Comparison of ENCODE assay signal across 8 mouse cellular contexts in the genomic region with DNA sequence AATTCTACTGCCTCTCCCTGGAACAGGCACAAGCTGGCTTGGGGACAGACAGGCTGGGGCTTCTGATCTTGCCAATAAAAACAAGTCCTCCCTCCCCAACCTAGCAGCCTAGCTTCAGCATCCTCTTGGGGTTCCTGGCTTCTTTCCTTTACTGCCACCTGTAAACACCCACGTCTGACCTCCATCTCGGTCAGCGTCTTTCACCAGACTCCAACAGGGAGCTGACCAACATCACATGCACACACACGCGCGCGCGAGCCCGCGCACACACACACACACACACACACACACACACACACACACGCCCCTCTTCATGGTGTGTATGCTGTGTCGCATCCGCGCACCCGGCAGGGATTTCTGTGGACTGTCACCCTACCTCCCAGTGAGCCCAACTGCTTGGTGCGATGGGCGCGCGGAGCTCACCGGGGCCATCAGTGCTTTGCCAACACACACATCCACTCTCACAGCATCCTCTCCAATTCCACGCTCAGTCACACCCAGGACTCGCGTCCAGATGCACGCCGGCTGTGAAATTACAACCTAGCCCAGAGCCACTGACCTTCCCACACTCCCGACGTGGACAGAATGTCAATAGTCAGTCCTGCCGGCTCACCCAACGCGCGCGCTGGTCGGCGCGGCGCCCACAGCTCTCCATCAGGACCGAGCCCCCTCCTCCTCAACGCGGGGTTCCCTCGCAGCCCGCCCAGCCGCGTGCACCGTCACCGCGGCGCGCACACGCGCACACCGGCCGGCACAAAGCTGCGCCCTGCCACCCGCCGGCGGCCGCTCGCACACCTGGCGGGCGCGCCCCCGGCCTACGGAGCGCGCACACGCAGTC. TPM values are rescaled to one million over a fixed set of nuclear protein-coding genes. Genes with fewer than 3 reads are reported as not detected.
A peak's percentile ranks its signal among the peaks of the same experiment; 100 is the strongest.
DNase-seq lines count a peak whose midpoint lies in the region; ATAC-seq and TF ChIP-seq lines count a peak whose summit lies in the region.

No protein-coding gene starts in this region.

- H3K9me3 ChIP-seq in heart, embryonic 13.5 days: no peaks in the 10 kb centered on the region
- no peaks in the 10 kb centered on the region for H3K9me3 ChIP-seq in hindbrain, embryonic 11.5 days (ENCODE audit: control insufficient read depth, low read length)
- H3K9me3 ChIP-seq in liver, embryonic 13.5 days (replicated peaks): no peaks in the 10 kb centered on the region

- peaks cover 10% of the 10 kb centered on the region for H3K4me1 ChIP-seq in heart, embryonic 13.5 days
- peaks cover 31% of the 10 kb centered on the region for H3K4me1 ChIP-seq in cerebellum, adult 2 months (ENCODE audit: control insufficient read depth, insufficient read depth, low read length)
- H3K4me1 ChIP-seq in hindbrain, embryonic 11.5 days (replicated peaks; ENCODE audit: control insufficient read depth, insufficient read depth, low read length): 0 out of 2 replicates have a peak, but pooled peaks cover 5% of the 10 kb centered on the region
- peaks cover 1% of the 10 kb centered on the region for H3K4me1 ChIP-seq in liver, embryonic 13.5 days (replicated peaks)
- peaks cover 13% of the 10 kb centered on the region; the same call in 1 of the 2 replicates for H3K4me1 ChIP-seq in small intestine, adult 2 months (ENCODE audit: control insufficient read depth, insufficient read depth, insufficient read length, low read length)

- TF ChIP-seq CTCF in cerebellum, adult 2 months (IDR thresholded peaks at IDR 0.05; ENCODE audit: borderline replicate concordance, insufficient read depth, low read depth, low read length): no peak
- TF ChIP-seq CTCF in small intestine, adult 2 months (IDR thresholded peaks at IDR 0.05; ENCODE audit: extremely low read depth, insufficient read length, insufficient replicate concordance, low read depth, low read length): no peak

- peak overlapping the region; percentile 49 for H3K4me3 ChIP-seq in heart, embryonic 13.5 days
- peak overlapping the region; percentile 67 for H3K4me3 ChIP-seq in cerebellum, adult 2 months (replicated peaks; ENCODE audit: insufficient read depth, low read depth, low read length)
- H3K4me3 ChIP-seq in hindbrain, embryonic 11.5 days (ENCODE audit: low read depth, low read length): peak overlapping the region; percentile 38
- peak overlapping the region; percentile 32 for H3K4me3 ChIP-seq in liver, embryonic 13.5 days (replicated peaks)
- H3K4me3 ChIP-seq in small intestine, adult 2 months (ENCODE audit: low read depth, low read length): peak overlapping the region; percentile 65

- H3K9ac ChIP-seq in heart, embryonic 13.5 days: no peak overlapping the region
- peak overlapping the region; percentile 35; the same call in 1 of the 2 replicates for H3K9ac ChIP-seq in hindbrain, embryonic 11.5 days (ENCODE audit: low read depth, low read length)
- H3K9ac ChIP-seq in liver, embryonic 13.5 days: no peak overlapping the region

- ATAC-seq in heart, embryonic 13.5 days (ENCODE audit: extremely low read depth, insufficient number of reproducible peaks, low FRiP score, low TSS enrichment): no peak
- ATAC-seq in hindbrain, embryonic 11.5 days (ENCODE audit: low FRiP score): peak; percentile 71
- no peak for ATAC-seq in liver, embryonic 13.5 days (ENCODE audit: low read depth)

- H3K27ac ChIP-seq in heart, embryonic 13.5 days (replicated peaks): no peak overlapping the region
- H3K27ac ChIP-seq in cerebellum, adult 2 months (ENCODE audit: insufficient read depth, low read length): peak overlapping the region; percentile 36
- no peak overlapping the region for H3K27ac ChIP-seq in hindbrain, embryonic 11.5 days (ENCODE audit: low read depth, low read length)
- no peak overlapping the region for H3K27ac ChIP-seq in liver, embryonic 13.5 days
- no peak overlapping the region for H3K27ac ChIP-seq in small intestine, adult 2 months (ENCODE audit: insufficient read depth, low read depth, low read length)

- H3K27me3 ChIP-seq in heart, embryonic 13.5 days (replicated peaks): peaks cover 93% of the 10 kb centered on the region
- H3K27me3 ChIP-seq in cerebellum, adult 2 months (ENCODE audit: control insufficient read depth, insufficient read depth, low read length): no peaks in the 10 kb centered on the region
- H3K27me3 ChIP-seq in hindbrain, embryonic 11.5 days (ENCODE audit: control insufficient read depth, insufficient read depth, low read length): peaks cover 43% of the 10 kb centered on the region
- peaks cover 88% of the 10 kb centered on the region for H3K27me3 ChIP-seq in liver, embryonic 13.5 days
- peaks cover 20% of the 10 kb centered on the region for H3K27me3 ChIP-seq in small intestine, adult 2 months (ENCODE audit: control insufficient read depth, insufficient read depth, low read length)

- TF ChIP-seq POLR2A in cerebellum, adult 2 months (IDR thresholded peaks at IDR 0.05; ENCODE audit: borderline replicate concordance, insufficient read depth, low read length): no peak
- no peak for TF ChIP-seq POLR2A in small intestine, adult 2 months (IDR thresholded peaks at IDR 0.05; ENCODE audit: low read depth, low read length)

- 4% methylated on average over 66 of the region's 66 CpGs for WGBS in heart, embryonic 13.5 days
- under 1% methylated on average over 66 of the region's 66 CpGs for WGBS in cerebellum, adult 2 months
- 3% methylated on average over 63 of the region's 66 CpGs for WGBS in hindbrain, embryonic 11.5 days
- 5% methylated on average over 66 of the region's 66 CpGs for WGBS in liver, embryonic 13.5 days (ENCODE audit: insufficient replicate concordance)
- 4% methylated on average over 65 of the region's 66 CpGs for WGBS in small intestine, adult 2 months

- H3K36me3 ChIP-seq in heart, embryonic 13.5 days: no peaks in the 10 kb centered on the region
- H3K36me3 ChIP-seq in hindbrain, embryonic 11.5 days (ENCODE audit: control insufficient read depth, insufficient read depth, low read length): no peaks in the 10 kb centered on the region
- H3K36me3 ChIP-seq in liver, embryonic 13.5 days: no peaks in the 10 kb centered on the region
- no peaks in the 10 kb centered on the region for H3K36me3 ChIP-seq in small intestine, adult 2 months (ENCODE audit: control insufficient read depth, insufficient read depth, low read length)

- DNase-seq in heart, adult 9 months (ENCODE audit: low spot score in 2 of 2): no peak
- DNase-seq in cerebellum, adult 2 months: peak; percentile 74 to 85
- peak; percentile 57 for DNase-seq in hindbrain, embryonic 11.5 days (ENCODE audit: low spot score)
- no peak for DNase-seq in liver, embryonic 13.5 days
- DNase-seq in T-cell, adult 2 months (ENCODE audit: low spot score): no peak
- DNase-seq in testis, postnatal 14 days (ENCODE audit: low spot score): no peak

- peak overlapping the region; percentile 71 for H3K4me2 ChIP-seq in heart, embryonic 13.5 days
- H3K4me2 ChIP-seq in hindbrain, embryonic 11.5 days (replicated peaks; ENCODE audit: low read depth, low read length): peak overlapping the region; percentile 54
- peak overlapping the region; percentile 44 for H3K4me2 ChIP-seq in liver, embryonic 13.5 days

RNA-seq across cellular contexts. Expression of a gene that starts 21.1 kb away (rescaled TPM):
- polyA plus RNA-seq in heart, embryonic 13.5 days (2015; fragmentation: Nextera tagmentation; extraction: Ambion mirVana): 3.1 and 4.0 TPM in 2 replicates
- polyA plus RNA-seq in cerebellum, adult 2 months (2012; rRNA removed): 67.5 and 71.0 TPM in 2 replicates
- 2.7 and 3.1 TPM in 2 replicates for polyA plus RNA-seq in hindbrain, embryonic 11.5 days (2014; fragmentation: Nextera tagmentation; extraction: Ambion mirVana)
- 0.77 and 0.82 TPM in 2 replicates for polyA plus RNA-seq in liver, embryonic 13.5 days (2015; fragmentation: Nextera tagmentation; extraction: Ambion mirVana)
- 10.5 and 18.4 TPM in 2 replicates for polyA plus RNA-seq in small intestine, adult 2 months (2012; rRNA removed)

RNA-seq across cellular contexts. Expression of a gene that starts 29.8 kb away (rescaled TPM):
- 0.71 and 0.96 TPM in 2 replicates for polyA plus RNA-seq in heart, embryonic 13.5 days (2015; fragmentation: Nextera tagmentation; extraction: Ambion mirVana)
- 21.8 and 22.7 TPM in 2 replicates for polyA plus RNA-seq in cerebellum, adult 2 months (2012; rRNA removed)
- 1.2 and 1.7 TPM in 2 replicates for polyA plus RNA-seq in hindbrain, embryonic 11.5 days (2014; fragmentation: Nextera tagmentation; extraction: Ambion mirVana)
- 7.6 and 8.3 TPM in 2 replicates for polyA plus RNA-seq in liver, embryonic 13.5 days (2015; fragmentation: Nextera tagmentation; extraction: Ambion mirVana)
- 0.42 and 0.77 TPM in 2 replicates for polyA plus RNA-seq in small intestine, adult 2 months (2012; rRNA removed)

RNA-seq across cellular contexts. Expression of a gene that starts 59.7 kb away (rescaled TPM):
- 45.9 and 47.2 TPM in 2 replicates for polyA plus RNA-seq in heart, embryonic 13.5 days (2015; fragmentation: Nextera tagmentation; extraction: Ambion mirVana)
- polyA plus RNA-seq in cerebellum, adult 2 months (2012; rRNA removed): 67.4 and 68.4 TPM in 2 replicates
- polyA plus RNA-seq in hindbrain, embryonic 11.5 days (2014; fragmentation: Nextera tagmentation; extraction: Ambion mirVana): 8.0 and 8.9 TPM in 2 replicates
- 24.6 and 32.2 TPM in 2 replicates for polyA plus RNA-seq in liver, embryonic 13.5 days (2015; fragmentation: Nextera tagmentation; extraction: Ambion mirVana)
- 34.2 and 49.0 TPM in 2 replicates for polyA plus RNA-seq in small intestine, adult 2 months (2012; rRNA removed)

Comparison
In these comparisons a context has a peak if more than half of its experiments do, and no peak if none do; other contexts are left out.
1. DNase-seq: peak in cerebellum, adult 2 months (2 of 2) and hindbrain, embryonic 11.5 days (single experiment); none in heart, adult 9 months (0 of 2), liver, embryonic 13.5 days (single experiment), T-cell, adult 2 months (single experiment) and testis, postnatal 14 days (single experiment).
2. Peak in every context shown above with its lines, with median percentiles within 50 percentile points of each other: H3K4me2 ChIP-seq and H3K4me3 ChIP-seq.